Mouse (Mus musculus) spleen, postnatal 10 days (tissue): ENCODE data around the gene Vmn2r12.
"Not testable (repeated sequence)": the region's sequence is repeated elsewhere in the genome, so short reads cannot be mapped to it uniquely, and the experiment has no call there.

Experiments
- DNase-seq, 2 experiments: peaks; one replicate each; pipeline ENCODE4 v3.0.0; 2021 to 2022; ENCODE audit warnings: low spot score in 2 of 2

Gene Vmn2r12

DNA sequence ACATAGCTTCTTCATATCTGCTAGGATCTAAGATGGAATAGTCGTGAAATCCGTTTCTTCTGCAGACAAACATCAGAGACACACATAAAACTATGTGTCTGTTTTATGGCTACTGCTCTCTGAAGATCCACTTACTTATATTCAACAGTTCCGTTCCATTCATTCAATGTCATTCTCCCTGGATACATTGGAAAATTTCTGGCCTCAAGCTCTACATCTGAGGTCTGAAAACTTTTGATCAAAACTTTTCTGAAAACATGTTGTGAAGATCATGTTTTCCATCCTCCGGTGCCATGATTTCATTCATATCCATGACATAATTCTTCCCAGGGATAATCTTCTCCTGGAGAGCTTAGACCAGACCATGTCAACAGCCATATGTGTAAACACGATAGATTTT lies at the start of gene Vmn2r12:
Gene Vmn2r12 (minus strand): TSS at position 101 of the 400 bp plus-strand sequence.
- DNase-seq: not testable (repeated sequence)

DNA sequence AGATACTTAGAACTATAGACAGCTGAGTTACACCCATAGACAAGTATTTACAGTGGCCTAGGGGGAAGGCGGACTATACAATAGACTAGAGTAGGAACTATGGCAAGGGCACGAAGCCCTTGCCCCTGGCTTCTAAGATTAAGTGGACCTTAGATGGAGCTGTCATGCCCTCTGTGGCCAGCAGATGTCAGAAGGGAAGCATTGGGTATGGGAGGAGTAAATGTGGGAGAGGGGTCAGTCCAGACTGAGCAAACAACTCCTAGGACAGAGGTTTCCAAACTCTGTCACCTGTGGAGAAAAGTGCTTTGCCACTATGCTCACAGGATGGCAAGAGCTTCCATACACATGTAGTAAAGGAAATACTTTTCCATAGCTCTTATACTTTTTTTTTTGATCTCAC lies 41.8 kb upstream of the Vmn2r12 start:
- no peak for DNase-seq

- DNase-seq: no peak
Measured at GRCm38 (mm10) chr5:109136731-109137130, 39.0 kb upstream of the Vmn2r12 start.

DNA sequence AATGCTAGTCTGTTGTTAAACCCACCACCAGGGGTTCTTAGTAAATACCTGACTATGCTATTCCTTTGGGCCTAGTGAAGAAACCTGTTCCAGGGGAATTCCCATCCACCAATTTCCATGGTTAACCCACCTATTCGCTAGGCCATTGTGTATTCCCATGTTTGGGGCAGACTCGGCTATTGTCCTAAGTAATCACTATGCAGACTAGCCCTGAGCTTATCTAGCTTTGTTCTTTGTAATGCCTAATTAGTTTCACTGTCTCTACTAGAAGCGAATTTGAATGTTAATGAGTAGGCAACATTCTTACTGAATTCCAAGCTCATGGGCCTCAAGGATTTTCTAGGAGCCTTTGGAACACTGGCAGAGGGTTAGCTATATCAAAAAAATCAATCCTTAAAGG lies 1.3 kb downstream of the Vmn2r12 start:
- not testable (repeated sequence) for DNase-seq

DNA sequence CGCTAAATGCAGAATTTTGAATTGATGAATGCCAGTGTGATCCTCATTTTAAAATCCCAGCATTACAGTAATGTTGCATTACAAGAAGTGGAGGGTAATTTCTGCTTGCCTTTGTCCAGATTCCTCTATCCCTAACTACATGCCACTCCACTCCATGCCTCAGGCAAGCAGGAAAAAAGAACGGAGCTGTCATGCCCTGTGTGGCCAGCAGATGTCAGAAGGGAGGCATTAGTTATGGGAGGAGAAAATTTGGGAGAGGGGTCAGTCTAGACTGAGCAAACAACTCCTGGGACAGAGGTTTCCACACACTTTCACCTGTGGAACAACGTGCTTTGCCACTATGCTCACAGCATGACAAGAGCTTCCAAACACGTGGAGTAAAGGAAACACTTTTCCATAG lies 25.7 kb downstream of the Vmn2r12 start:
- not testable (repeated sequence) for DNase-seq

- not testable (repeated sequence) for DNase-seq
Measured at GRCm38 (mm10) chr5:109059469-109059868, 38.3 kb downstream of the Vmn2r12 start, which contains the start of gene Vmn2r11. Vmn2r11 (minus strand) TSS chr5:109059569.

DNA sequence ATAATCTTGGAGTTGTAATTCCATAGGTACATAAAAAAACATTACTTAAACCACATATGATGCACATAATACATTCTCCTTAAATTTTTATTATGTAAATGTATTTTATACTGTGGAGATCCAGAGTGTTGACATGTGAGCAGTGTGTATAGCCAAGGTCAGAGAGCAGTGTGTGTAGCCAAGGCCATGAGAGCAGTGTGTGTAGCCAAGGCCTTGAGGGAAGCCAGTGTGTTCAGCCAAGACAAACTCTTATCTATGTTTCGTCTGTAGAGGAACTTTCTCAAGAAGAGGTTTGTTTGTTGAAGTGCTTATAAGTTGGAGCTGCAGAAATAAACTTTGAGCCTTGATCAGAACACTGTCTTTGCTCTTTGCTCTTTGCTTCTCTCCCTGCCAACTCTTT lies 42.5 kb downstream of the Vmn2r12 start:
- no peak for DNase-seq
